Mouse (Mus musculus) olfactory bulb, adult 2 months (tissue): ENCODE results near the gene Cd24a. TPM values are rescaled to one million over a fixed set of nuclear protein-coding genes. Genes with fewer than 3 reads are reported as not detected.

Experiments
- H3K27ac ChIP-seq: fragments of 200-500 bp; 2 replicates; pipeline ENCODE4 v1.5.1; 2012; ENCODE audit warnings: low read depth, low read length; ENCODE audit not compliant: insufficient read depth
- H3K4me1 ChIP-seq: fragments of 200-500 bp; 2 replicates; pipeline ENCODE4 v1.6.1; 2012; ENCODE audit warnings: low read length; ENCODE audit not compliant: control insufficient read depth, insufficient read depth
- H3K4me3 ChIP-seq: fragments of 200-500 bp; 2 replicates; pipeline ENCODE4 v1.5.1; 2012; ENCODE audit warnings: mild to moderate bottlenecking, low read depth, low read length, moderate library complexity; ENCODE audit not compliant: insufficient read depth
- CTCF ChIP-seq: fragments of 200-500 bp; IDR thresholded peaks from 2 replicates; pipeline ENCODE4 v1.5.1; 2012; ENCODE audit warnings: low read depth, mild to moderate bottlenecking, low read length, moderate library complexity; ENCODE audit not compliant: insufficient read depth
- POLR2A ChIP-seq: fragments of 200-500 bp; IDR thresholded peaks from 2 replicates; pipeline ENCODE4 v1.6.1; 2012; ENCODE audit warnings: mild to moderate bottlenecking, low read depth, low read length, moderate library complexity; ENCODE audit not compliant: insufficient read depth
- WGBS: fragments of 180-500 bp; shearing (Covaris S2); methylation state at CpG from one replicate; pipeline ENCODE4 v1.1.7; 2018; 5-methylcytosine and 5-hydroxymethylcytosine counted together
- polyA plus RNA-seq: library from polyadenylated mRNA; stranded (reverse); fragments of >200 nt; gene quantifications from 2 replicates; pipeline ENCODE4 v1.2.4, GENCODE M21; 2012; ENCODE audit warnings: low replicate concordance; ENCODE audit not compliant: missing spikeins, insufficient read depth, insufficient read length

The Cd24a gene
- polyA plus RNA-seq, 1 experiment: not detected

- 94% methylated on average over 2 of the region's 2 CpGs for WGBS
- Histone ChIP-seq H3K4me3 (no peak overlapping the region), H3K4me1 (peaks cover 3% of the 10 kb centered on the region; the same call in 1 of the 2 replicates), H3K27ac (no peak overlapping the region)
- TF ChIP-seq POLR2A: no peak
- no peak for TF ChIP-seq CTCF
Measured at GRCm38 (mm10) chr10:43598067-43598726, 20.1 kb downstream of the Cd24a start.

GRCm38 (mm10) chr10:43601039-43601438 lies 23.0 kb downstream of the Cd24a start:
- H3K27ac ChIP-seq: no peak overlapping the region
- peaks cover 3% of the 10 kb centered on the region; the same call in 1 of the 2 replicates for H3K4me1 ChIP-seq
- TF ChIP-seq POLR2A: no peak
- no peak for TF ChIP-seq CTCF
- no peak overlapping the region for H3K4me3 ChIP-seq
- WGBS: 44% methylated on average over 1 of the region's 1 CpGs

GRCm38 (mm10) chr10:43601511-43602396 lies 23.7 kb downstream of the Cd24a start:
- WGBS: 29% methylated on average over 14 of the region's 14 CpGs
- H3K4me1 ChIP-seq: peaks cover 3% of the 10 kb centered on the region; the same call in 1 of the 2 replicates
- peak overlapping the region; percentile 3; the same call in 1 of the 2 replicates for H3K4me3 ChIP-seq
- H3K27ac ChIP-seq: no peak overlapping the region
- TF ChIP-seq CTCF (no peak), POLR2A (no peak)

GRCm38 (mm10) chr10:43603975-43604686 lies 26.0 kb downstream of the Cd24a start:
- WGBS: 93% methylated on average over 4 of the region's 4 CpGs
- peaks cover 3% of the 10 kb centered on the region; the same call in 1 of the 2 replicates for H3K4me1 ChIP-seq
- TF ChIP-seq CTCF (no peak), POLR2A (no peak)

GRCm38 (mm10) chr10:43604687-43605250 lies 26.7 kb downstream of the Cd24a start:
- 92% methylated on average over 10 of the region's 10 CpGs for WGBS
- no peak overlapping the region for H3K4me3 ChIP-seq
- TF ChIP-seq POLR2A: no peak
- no peak for TF ChIP-seq CTCF

More at GRCm38 (mm10) chr10:43603975-43604686, 26.0 kb downstream of the Cd24a start:
- H3K4me3 ChIP-seq: no peak overlapping the region
- no peak overlapping the region for H3K27ac ChIP-seq

GRCm38 (mm10) chr10:43605901-43606300 lies 27.8 kb downstream of the Cd24a start:
- no peak overlapping the region for H3K4me3 ChIP-seq
- TF ChIP-seq CTCF (no peak), POLR2A (no peak)
- peaks cover 3% of the 10 kb centered on the region; the same call in 1 of the 2 replicates for H3K4me1 ChIP-seq
- 80% methylated on average over 7 of the region's 7 CpGs for WGBS
- H3K27ac ChIP-seq: no peak overlapping the region

More at GRCm38 (mm10) chr10:43604687-43605250, 26.7 kb downstream of the Cd24a start:
- Histone ChIP-seq H3K27ac (no peak overlapping the region), H3K4me1 (peaks cover 3% of the 10 kb centered on the region; the same call in 1 of the 2 replicates)

GRCm38 (mm10) chr10:43609507-43609906 lies 31.4 kb downstream of the Cd24a start:
- Histone ChIP-seq H3K4me1 (no peaks in the 10 kb centered on the region), H3K4me3 (no peak overlapping the region), H3K27ac (no peak overlapping the region)
- WGBS: 87% methylated on average over 5 of the region's 5 CpGs
- no peak for TF ChIP-seq CTCF
- TF ChIP-seq POLR2A: no peak

GRCm38 (mm10) chr10:43609958-43610357 lies 31.9 kb downstream of the Cd24a start:
- WGBS: 89% methylated on average over 2 of the region's 2 CpGs
- no peak for TF ChIP-seq POLR2A
- no peak for TF ChIP-seq CTCF

More at GRCm38 (mm10) chr10:43609958-43610357, 31.9 kb downstream of the Cd24a start:
- no peaks in the 10 kb centered on the region for H3K4me1 ChIP-seq
- no peak overlapping the region for H3K4me3 ChIP-seq
- no peak overlapping the region for H3K27ac ChIP-seq
